Mouse (Mus musculus): ENCODE measurements at regions not wholly inside any gene's neighbourhood (a gene's known extent, or its start where the extent isn't known, plus 50 kb on each side); places are given as distances from the start of the nearest gene placed in this dataset.

DNA sequence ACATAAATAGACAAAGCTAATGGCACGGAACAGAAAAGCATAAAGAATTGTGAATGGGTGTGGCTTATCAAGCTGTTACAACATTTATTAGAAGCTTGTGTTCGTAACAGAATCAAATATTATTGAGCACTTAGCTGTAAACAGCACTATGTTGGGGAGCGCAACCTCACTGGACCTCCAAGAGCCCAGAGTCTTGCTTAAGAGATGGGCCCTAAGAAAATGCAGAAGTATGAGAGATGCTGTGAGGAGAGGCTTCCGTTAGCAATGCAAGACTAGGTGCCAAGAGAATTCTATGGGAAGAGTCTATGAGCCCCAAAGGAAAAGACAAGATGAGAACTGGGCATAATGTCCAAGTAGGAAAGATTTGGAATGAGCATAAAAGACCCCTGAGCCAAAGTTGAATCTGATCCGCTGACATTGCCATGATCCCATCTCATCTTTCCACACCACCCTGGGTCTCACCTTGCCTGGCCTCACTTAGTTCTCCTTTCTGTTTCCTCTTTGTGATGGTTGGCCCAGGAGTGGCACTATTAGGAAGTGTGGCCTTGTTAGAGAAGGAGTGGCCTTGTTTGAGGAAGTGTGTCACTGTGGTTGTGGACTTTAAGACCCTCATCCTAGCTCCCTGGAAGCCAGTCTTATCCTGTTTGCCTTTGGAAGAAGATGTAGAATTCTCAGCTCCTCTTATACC lies 169.3 kb upstream of the Tyw5 start:
- no peak for ATAC-seq
- 91% methylated on average over 5 of the region's 5 CpGs for WGBS

DNA sequence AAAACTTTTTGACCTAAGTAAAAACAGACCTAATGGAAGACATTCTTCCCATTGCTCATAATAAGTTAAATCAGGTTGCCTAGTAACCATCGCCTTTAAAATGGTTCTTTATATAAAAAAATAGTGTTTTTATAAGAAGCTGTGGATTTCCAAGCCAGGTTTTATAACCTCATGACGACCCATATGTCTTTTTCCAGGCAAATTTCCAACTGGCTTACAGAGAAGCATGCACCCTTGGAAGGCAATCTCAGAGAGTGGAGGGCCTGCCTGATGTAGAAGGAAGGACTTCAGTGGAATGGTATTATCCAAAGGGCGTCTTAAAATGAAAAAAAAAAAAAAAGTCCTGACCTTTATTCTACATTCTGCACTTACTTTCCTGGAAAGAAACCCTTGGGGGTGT lies 172.2 kb upstream of the Tyw5 start:
- Histone ChIP-seq H3K36me3 (no peaks in the 10 kb centered on the region), H3K4me3 (replicated peaks) (no peak overlapping the region), H3K27me3 (replicated peaks) (no peaks in the 10 kb centered on the region), H3K4me2 (replicated peaks) (no peak overlapping the region), H3K9ac (no peak overlapping the region), H3K4me1 (replicated peaks) (no peaks in the 10 kb centered on the region), H3K9me3 (no peaks in the 10 kb centered on the region), H3K27ac (no peak overlapping the region; the same call in 1 of the 2 replicates)
- 63% methylated on average over 3 of the region's 3 CpGs for WGBS
- ATAC-seq, result peak; percentile 72

More for the DNA sequence above, 169.3 kb upstream of the Tyw5 start:
- Histone ChIP-seq H3K36me3 (no peaks in the 10 kb centered on the region), H3K27me3 (replicated peaks) (no peaks in the 10 kb centered on the region), H3K9me3 (no peaks in the 10 kb centered on the region), H3K4me1 (replicated peaks) (no peaks in the 10 kb centered on the region), H3K4me2 (replicated peaks) (no peak overlapping the region), H3K4me3 (replicated peaks) (no peak overlapping the region), H3K27ac (no peak overlapping the region), H3K9ac (no peak overlapping the region)

DNA sequence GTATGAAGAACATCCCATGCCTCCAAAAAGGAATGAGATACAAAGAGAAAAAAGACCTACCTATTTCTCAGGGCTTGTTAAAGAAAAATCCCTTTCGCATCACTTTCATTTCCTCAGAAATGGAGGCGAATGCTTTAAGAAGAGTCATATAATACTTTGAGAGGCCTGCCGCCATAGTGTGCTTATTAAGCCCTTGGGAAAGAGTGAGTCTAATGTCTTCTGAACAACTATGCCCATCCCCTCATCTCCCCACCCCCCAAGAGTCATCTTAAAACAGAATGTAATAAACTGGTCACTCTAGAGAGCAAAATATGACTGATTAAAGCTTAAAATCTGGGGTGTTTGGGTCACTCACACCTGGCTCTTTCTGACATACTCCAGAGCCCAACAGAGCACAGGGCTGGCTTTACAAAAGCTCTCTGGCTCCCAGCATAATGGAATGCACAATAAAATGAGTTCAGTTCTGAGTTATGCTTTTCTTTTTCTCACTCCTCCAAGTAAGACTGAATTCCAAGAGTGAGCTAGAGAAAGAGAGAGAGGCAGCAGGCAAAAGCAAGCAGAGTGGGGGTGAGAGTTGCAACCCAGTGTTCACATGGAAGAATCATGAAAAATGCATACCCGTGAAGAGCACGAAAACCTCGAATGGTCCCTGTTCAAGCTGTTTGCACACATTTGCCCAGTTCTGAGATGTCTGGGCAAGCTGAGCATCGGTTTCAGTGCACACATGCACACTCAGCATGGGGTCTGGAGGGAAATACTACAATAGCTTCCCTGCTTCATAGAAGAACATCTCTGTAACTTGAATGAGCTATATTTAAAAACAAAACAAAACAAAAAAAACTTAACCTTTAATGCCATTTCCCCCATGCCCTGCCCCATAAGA lies 180.0 kb upstream of the Spats2l start:
- H3K9me3 ChIP-seq, result no peaks in the 10 kb centered on the region
- no peak overlapping the region for H3K9ac ChIP-seq
- H3K36me3 ChIP-seq, result no peaks in the 10 kb centered on the region
- no peak overlapping the region for H3K4me2 ChIP-seq (replicated peaks)
- 75% methylated on average over 7 of the region's 7 CpGs for WGBS
- H3K4me1 ChIP-seq (replicated peaks), result no peaks in the 10 kb centered on the region
- no peak for ATAC-seq
- no peaks in the 10 kb centered on the region for H3K27me3 ChIP-seq (replicated peaks)
- no peak overlapping the region for H3K4me3 ChIP-seq (replicated peaks)
- 0 out of 2 replicates have a peak overlapping the region, but pooled peaks have one; percentile 13 for H3K27ac ChIP-seq

DNA sequence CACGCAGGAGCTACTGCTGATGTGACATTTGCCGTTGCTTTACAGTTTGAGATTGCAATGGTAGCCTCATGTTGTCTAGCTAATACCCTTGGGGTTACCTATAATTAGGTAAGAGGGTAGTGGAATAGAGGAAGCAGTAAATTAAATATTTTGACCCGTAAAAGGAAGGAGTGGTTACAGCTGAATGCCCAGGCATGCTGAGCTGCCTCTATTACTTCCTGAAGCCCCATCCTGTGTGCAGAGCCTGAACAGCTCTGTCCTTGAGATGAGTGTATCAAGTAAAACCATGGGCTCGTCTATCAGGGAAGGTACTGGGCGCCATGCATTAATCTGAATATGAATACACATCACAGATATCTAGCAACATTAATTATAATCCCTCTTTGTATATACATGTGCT lies 179.1 kb upstream of the Spats2l start:
- H3K4me1 ChIP-seq (replicated peaks), result no peaks in the 10 kb centered on the region
- H3K9ac ChIP-seq, result no peak overlapping the region
- H3K27me3 ChIP-seq (replicated peaks), result no peaks in the 10 kb centered on the region
- WGBS, result 57% methylated on average over 5 of the region's 5 CpGs
- no peaks in the 10 kb centered on the region for H3K9me3 ChIP-seq
- no peak overlapping the region for H3K4me3 ChIP-seq (replicated peaks)
- H3K4me2 ChIP-seq (replicated peaks), result no peak overlapping the region
- H3K27ac ChIP-seq, result no peak overlapping the region
- no peak for ATAC-seq
- no peaks in the 10 kb centered on the region for H3K36me3 ChIP-seq

DNA sequence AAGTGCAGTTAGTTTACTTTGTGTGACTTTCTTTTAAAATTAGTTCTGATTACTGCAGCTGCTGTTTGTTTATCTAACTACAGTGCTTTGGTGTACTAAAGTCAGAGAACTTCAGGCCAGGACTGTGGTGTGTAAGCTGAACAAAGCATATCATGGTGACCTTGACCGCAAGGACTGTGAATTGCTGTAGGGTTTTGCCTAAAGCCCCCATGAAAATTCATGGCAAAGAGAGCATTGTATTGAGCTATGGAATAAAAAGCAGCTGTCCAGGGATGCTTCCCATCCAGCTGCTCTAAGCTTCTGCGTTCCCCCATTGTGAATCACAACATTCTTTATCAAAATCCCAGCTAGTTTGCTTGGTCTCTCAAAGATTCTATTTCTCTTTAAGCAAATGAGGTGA lies 173.0 kb upstream of the Spats2l start:
- 80% methylated on average over 2 of the region's 2 CpGs for WGBS
- H3K36me3 ChIP-seq, result no peaks in the 10 kb centered on the region
- H3K4me1 ChIP-seq (replicated peaks), result no peaks in the 10 kb centered on the region
- H3K4me2 ChIP-seq (replicated peaks), result no peak overlapping the region
- no peak overlapping the region for H3K9ac ChIP-seq
- H3K27ac ChIP-seq, result no peak overlapping the region
- no peak for ATAC-seq
- no peaks in the 10 kb centered on the region for H3K9me3 ChIP-seq
- H3K27me3 ChIP-seq (replicated peaks), result no peaks in the 10 kb centered on the region
- H3K4me3 ChIP-seq (replicated peaks), result no peak overlapping the region

DNA sequence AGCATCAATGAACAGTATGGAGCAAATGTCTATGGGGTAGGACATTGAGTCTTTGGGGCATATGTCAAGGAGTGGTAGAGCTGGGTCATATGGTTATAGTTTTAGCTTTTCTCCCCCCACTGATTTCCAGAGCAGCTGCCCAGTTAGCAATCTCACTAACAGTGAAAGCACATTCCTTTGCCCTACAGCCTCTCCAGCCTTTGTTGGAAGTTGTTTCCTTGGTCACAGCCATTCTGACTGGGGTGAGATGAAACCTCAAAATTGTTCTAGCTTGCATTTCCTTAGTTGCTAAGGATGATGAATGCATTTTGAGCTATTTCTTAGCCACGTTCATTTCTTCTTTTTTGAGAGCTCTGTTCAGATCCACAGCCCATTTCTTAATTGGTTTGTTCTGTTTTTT lies 168.4 kb upstream of the Spats2l start:
- Histone ChIP-seq H3K9ac (no peak overlapping the region), H3K27me3 (replicated peaks) (no peaks in the 10 kb centered on the region), H3K27ac (no peak overlapping the region), H3K4me2 (replicated peaks) (no peak overlapping the region), H3K9me3 (no peaks in the 10 kb centered on the region), H3K4me1 (replicated peaks) (no peaks in the 10 kb centered on the region), H3K36me3 (no peaks in the 10 kb centered on the region), H3K4me3 (replicated peaks) (no peak overlapping the region)
- WGBS, result 65% methylated on average over 1 of the region's 1 CpGs
- ATAC-seq, result no peak

DNA sequence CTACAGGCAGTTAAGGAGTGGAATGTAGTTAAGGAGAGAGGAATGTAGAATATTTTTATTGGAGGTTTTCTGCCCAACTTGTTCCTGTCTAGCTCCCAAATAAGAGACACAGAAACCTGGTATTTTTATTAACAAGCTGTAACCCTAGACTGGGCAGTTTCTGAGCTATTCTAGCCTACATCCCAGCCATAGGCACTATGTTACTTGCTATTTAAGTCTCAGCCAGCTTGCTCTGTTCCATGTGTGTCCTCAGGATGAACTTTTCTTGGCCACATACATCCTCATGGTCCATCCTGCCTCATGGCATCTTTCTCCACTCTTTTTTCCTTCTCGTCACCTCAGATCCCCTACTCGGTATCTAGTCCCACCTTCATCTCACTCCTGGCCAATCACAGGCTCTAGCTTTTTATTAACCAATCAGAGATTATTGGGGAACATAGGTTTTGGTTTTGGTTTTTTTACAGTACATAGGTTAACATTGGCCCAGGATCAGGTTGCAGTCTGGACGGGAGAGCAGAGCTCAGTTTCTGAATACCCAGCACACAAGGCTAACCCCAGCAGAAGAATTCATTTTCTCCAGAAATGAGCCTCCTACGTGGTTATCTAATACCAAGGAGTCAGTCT lies 167.8 kb upstream of the Spats2l start:
- WGBS, result 61% methylated on average over 4 of the region's 4 CpGs
- no peaks in the 10 kb centered on the region for H3K27me3 ChIP-seq (replicated peaks)
- no peak overlapping the region for H3K4me2 ChIP-seq (replicated peaks)
- H3K27ac ChIP-seq, result no peak overlapping the region
- no peak overlapping the region for H3K9ac ChIP-seq
- H3K4me1 ChIP-seq (replicated peaks), result no peaks in the 10 kb centered on the region
- no peak overlapping the region for H3K4me3 ChIP-seq (replicated peaks)
- H3K9me3 ChIP-seq, result no peaks in the 10 kb centered on the region
- no peak for ATAC-seq
- no peaks in the 10 kb centered on the region for H3K36me3 ChIP-seq

DNA sequence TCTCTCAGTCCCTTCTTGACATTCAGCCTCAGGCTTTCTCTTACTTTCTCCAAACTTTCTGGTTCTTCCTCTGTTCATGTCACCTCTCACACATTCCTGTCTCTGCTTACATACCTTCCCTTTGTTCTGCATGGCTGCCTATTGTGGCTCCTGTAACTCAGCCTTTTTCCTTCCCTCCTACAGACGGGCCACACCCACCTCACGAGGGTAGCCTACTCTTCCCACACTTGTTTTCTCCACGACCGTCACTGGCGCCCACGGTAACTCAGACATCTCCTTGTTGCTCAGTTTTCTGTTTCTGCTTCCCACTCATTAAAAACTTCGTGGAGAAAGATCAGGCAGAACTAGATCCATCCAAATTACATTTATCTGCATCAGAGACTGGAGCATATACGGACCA lies 166.9 kb upstream of the Spats2l start:
- H3K4me1 ChIP-seq (replicated peaks), result no peaks in the 10 kb centered on the region
- 68% methylated on average over 8 of the region's 8 CpGs for WGBS
- ATAC-seq, result no peak
- H3K36me3 ChIP-seq, result no peaks in the 10 kb centered on the region
- H3K9ac ChIP-seq, result no peak overlapping the region
- no peak overlapping the region for H3K4me3 ChIP-seq (replicated peaks)
- no peak overlapping the region for H3K27ac ChIP-seq
- no peaks in the 10 kb centered on the region for H3K27me3 ChIP-seq (replicated peaks)
- H3K9me3 ChIP-seq, result no peaks in the 10 kb centered on the region
- no peak overlapping the region for H3K4me2 ChIP-seq (replicated peaks)

DNA sequence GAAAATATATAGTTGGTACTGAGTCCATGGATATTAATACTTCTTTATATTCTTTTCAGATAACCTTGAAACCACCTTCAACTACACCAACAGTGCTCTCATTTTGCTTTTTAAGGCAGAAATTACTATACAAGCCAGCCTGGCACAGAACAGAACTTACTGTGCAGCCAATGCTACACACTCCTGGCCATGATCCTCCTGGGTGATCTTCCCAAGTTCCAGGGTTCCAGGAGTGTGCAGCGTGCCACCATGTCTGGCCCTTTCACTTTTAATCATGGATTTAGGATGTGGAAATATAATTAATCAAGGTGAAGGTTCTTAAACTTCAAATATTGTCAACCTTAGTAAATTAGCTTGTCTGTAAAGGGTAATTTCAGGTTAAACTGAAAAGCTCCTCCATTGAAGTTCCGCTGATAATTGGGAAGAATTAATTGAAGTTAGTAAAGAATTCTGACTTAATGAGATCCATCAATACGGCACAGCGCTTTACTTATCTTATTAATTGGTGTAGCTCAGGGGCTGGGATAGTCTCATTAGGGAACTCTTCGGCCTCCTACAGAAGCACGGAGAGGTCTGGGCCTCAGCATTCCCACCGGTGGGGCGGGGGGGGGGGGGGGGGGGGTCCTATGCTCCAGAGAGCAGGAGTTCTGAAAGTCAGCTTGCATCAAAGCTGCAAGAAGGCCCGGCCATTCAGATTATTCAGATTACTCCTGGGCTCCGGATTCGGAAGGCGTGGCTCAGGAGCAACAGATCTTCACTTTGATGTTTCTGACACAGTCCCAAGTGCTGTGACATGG lies 166.1 kb upstream of the Spats2l start:
- ATAC-seq, result no peak
- H3K27me3 ChIP-seq (replicated peaks), result no peaks in the 10 kb centered on the region
- WGBS, result 58% methylated on average over 12 of the region's 12 CpGs

DNA sequence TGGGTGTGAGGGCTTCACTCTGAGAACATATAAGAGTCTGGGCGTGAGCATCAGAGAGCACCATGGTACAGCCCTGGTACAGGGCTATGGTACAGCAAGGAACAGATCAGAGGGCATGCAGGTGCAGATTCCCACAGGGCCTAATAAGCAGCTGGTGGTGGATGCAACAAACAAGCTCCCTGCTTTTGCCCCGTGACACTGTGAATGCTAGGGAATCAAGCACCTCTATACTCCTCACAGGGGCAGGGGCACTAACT lies 165.6 kb upstream of the Spats2l start:
- 42% methylated on average over 2 of the region's 2 CpGs for WGBS
- Histone ChIP-seq H3K9ac (no peak overlapping the region), H3K4me1 (replicated peaks) (0 out of 2 replicates have a peak, but pooled peaks cover 2% of the 10 kb centered on the region), H3K27me3 (replicated peaks) (no peaks in the 10 kb centered on the region), H3K4me2 (replicated peaks) (no peak overlapping the region), H3K4me3 (replicated peaks) (no peak overlapping the region), H3K27ac (no peak overlapping the region), H3K36me3 (no peaks in the 10 kb centered on the region), H3K9me3 (no peaks in the 10 kb centered on the region)
- ATAC-seq, result no peak

More for the DNA sequence above, 166.1 kb upstream of the Spats2l start:
- Histone ChIP-seq H3K9ac (no peak overlapping the region), H3K36me3 (no peaks in the 10 kb centered on the region), H3K4me3 (replicated peaks) (no peak overlapping the region), H3K9me3 (no peaks in the 10 kb centered on the region), H3K4me2 (replicated peaks) (no peak overlapping the region), H3K4me1 (replicated peaks) (no peaks in the 10 kb centered on the region), H3K27ac (no peak overlapping the region)

DNA sequence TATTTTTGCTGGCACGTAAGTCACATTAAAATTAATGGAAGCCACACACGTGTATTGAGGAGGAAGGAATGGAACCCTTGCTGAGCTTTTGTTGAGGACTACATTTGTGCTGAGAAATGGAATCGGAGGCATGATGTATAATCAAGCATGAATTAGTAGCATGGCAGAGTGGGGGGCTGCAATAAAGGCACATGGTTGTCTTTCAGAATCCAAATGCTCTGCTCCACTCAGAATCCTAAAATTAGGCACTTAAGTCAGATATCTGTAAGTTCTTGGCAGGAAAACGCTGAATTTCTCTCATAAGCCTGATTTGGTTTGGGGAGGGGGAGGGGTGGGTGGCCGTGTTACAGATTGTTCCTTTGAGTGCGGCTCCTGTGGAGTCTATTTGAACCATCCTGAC lies 164.7 kb upstream of the Spats2l start:
- Histone ChIP-seq H3K27me3 (replicated peaks) (no peaks in the 10 kb centered on the region), H3K4me3 (replicated peaks) (no peak overlapping the region), H3K36me3 (no peaks in the 10 kb centered on the region), H3K9ac (no peak overlapping the region), H3K4me2 (replicated peaks) (no peak overlapping the region), H3K4me1 (replicated peaks) (0 out of 2 replicates have a peak, but pooled peaks cover 3% of the 10 kb centered on the region), H3K9me3 (no peaks in the 10 kb centered on the region), H3K27ac (no peak overlapping the region)
- WGBS, result 57% methylated on average over 6 of the region's 6 CpGs
- no peak for ATAC-seq

DNA sequence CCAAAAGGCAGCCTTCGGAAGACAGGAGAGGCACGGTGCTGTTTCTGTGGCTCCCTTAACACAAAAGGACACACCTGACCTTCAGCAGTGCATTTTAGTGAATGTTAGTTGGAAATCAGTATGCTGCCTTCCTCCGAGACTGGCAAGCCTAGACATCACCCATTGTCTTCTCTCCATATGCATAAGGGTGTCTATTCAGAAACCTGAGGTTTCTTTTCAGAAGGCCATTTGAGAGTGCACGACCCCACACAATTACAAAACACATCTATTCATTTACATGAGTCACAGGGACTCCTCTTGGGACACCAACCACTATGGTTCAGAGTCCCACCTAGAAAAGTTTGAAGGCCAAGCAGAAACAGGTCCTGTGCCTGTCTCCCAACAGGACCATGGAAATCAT lies 161.8 kb upstream of the Spats2l start:
- Histone ChIP-seq H3K9ac (no peak overlapping the region), H3K4me1 (replicated peaks) (0 out of 2 replicates have a peak, but pooled peaks cover 3% of the 10 kb centered on the region), H3K27ac (no peak overlapping the region), H3K9me3 (no peaks in the 10 kb centered on the region), H3K36me3 (no peaks in the 10 kb centered on the region), H3K4me2 (replicated peaks) (no peak overlapping the region), H3K27me3 (replicated peaks) (no peaks in the 10 kb centered on the region), H3K4me3 (replicated peaks) (no peak overlapping the region)
- 85% methylated on average over 4 of the region's 4 CpGs for WGBS
- ATAC-seq, result no peak

Measured in intestine, embryonic 15.5 days (tissue).